Mouse (Mus musculus): Measurements from ENCODE around the gene Nckap5l. TPM values are rescaled to one million over a fixed set of nuclear protein-coding genes. Genes with fewer than 3 reads are reported as not detected.

The Nckap5l gene
- polyA plus RNA-seq (2015; fragmentation: Nextera tagmentation; extraction: Ambion mirVana): 11.0 and 12.4 TPM in 2 replicates

GRCm38 (mm10) chr15:99457606-99458401 is at the start of gene Nckap5l:
Nckap5l (minus strand) TSS chr15:99457748.
- Histone ChIP-seq H3K9me3 (no peaks in the 10 kb centered on the region), H3K27ac (replicated peaks) (peak within 1 kb of the TSS; percentile 89), H3K36me3 (no peaks in the 10 kb centered on the region), H3K27me3 (no peaks in the 10 kb centered on the region), H3K9ac (replicated peaks) (peak within 1 kb of the TSS; percentile 85), H3K4me3 (peak within 1 kb of the TSS; percentile 93), H3K4me1 (peaks cover 40% of the 10 kb centered on the region), H3K4me2 (replicated peaks) (peak within 1 kb of the TSS; percentile 71)
- WGBS: under 1% methylated on average over 45 of the region's 45 CpGs
- ATAC-seq (replicated peaks): peak; percentile 94

GRCm38 (mm10) chr15:99505324-99506095 is 48.0 kb upstream of the Nckap5l start:
- peaks cover 12% of the 10 kb centered on the region for H3K4me1 ChIP-seq
- H3K27me3 ChIP-seq: no peaks in the 10 kb centered on the region
- WGBS: 77% methylated on average over 15 of the region's 15 CpGs
- H3K27ac ChIP-seq (replicated peaks): no peak overlapping the region
- ATAC-seq (replicated peaks): no peak
- no peak overlapping the region for H3K4me3 ChIP-seq
- H3K9me3 ChIP-seq: no peaks in the 10 kb centered on the region
- no peak overlapping the region for H3K9ac ChIP-seq (replicated peaks)
- no peaks in the 10 kb centered on the region for H3K36me3 ChIP-seq
- no peak overlapping the region for H3K4me2 ChIP-seq (replicated peaks)

GRCm38 (mm10) chr15:99503256-99503655 is 45.7 kb upstream of the Nckap5l start:
- H3K27ac ChIP-seq (replicated peaks): no peak overlapping the region
- H3K9me3 ChIP-seq: no peaks in the 10 kb centered on the region
- no peak for ATAC-seq (replicated peaks)
- WGBS: 86% methylated on average over 5 of the region's 5 CpGs
- no peak overlapping the region for H3K4me3 ChIP-seq
- no peaks in the 10 kb centered on the region for H3K27me3 ChIP-seq
- no peak overlapping the region for H3K4me2 ChIP-seq (replicated peaks)
- H3K9ac ChIP-seq (replicated peaks): no peak overlapping the region
- no peaks in the 10 kb centered on the region for H3K36me3 ChIP-seq
- H3K4me1 ChIP-seq: peaks cover 12% of the 10 kb centered on the region

GRCm38 (mm10) chr15:99502311-99502831 is 44.8 kb upstream of the Nckap5l start:
- Histone ChIP-seq H3K9ac (replicated peaks) (peak overlapping the region; percentile 5; the same call in 1 of the 2 replicates), H3K27me3 (no peaks in the 10 kb centered on the region), H3K4me1 (peaks cover 18% of the 10 kb centered on the region), H3K36me3 (no peaks in the 10 kb centered on the region), H3K4me2 (replicated peaks) (no peak overlapping the region), H3K27ac (replicated peaks) (peak overlapping the region; percentile 73), H3K9me3 (no peaks in the 10 kb centered on the region), H3K4me3 (no peak overlapping the region)
- 45% methylated on average over 12 of the region's 12 CpGs for WGBS
- no peak for ATAC-seq (replicated peaks)

GRCm38 (mm10) chr15:99501292-99502260 is 44.0 kb upstream of the Nckap5l start:
- H3K4me2 ChIP-seq (replicated peaks): no peak overlapping the region
- no peaks in the 10 kb centered on the region for H3K36me3 ChIP-seq
- H3K4me3 ChIP-seq: no peak overlapping the region
- no peaks in the 10 kb centered on the region for H3K27me3 ChIP-seq
- 56% methylated on average over 20 of the region's 20 CpGs for WGBS
- peaks cover 20% of the 10 kb centered on the region for H3K4me1 ChIP-seq
- H3K27ac ChIP-seq (replicated peaks): peak overlapping the region; percentile 73
- peak; percentile 55 for ATAC-seq (replicated peaks)
- H3K9me3 ChIP-seq: no peaks in the 10 kb centered on the region
- peak overlapping the region; percentile 5; the same call in 1 of the 2 replicates for H3K9ac ChIP-seq (replicated peaks)

- peaks cover 20% of the 10 kb centered on the region for H3K4me1 ChIP-seq
- H3K27me3 ChIP-seq: no peaks in the 10 kb centered on the region
- 71% methylated on average over 5 of the region's 5 CpGs for WGBS
- no peaks in the 10 kb centered on the region for H3K9me3 ChIP-seq
- ATAC-seq (replicated peaks): no peak
- H3K27ac ChIP-seq (replicated peaks): no peak overlapping the region
- no peak overlapping the region for H3K4me3 ChIP-seq
- no peaks in the 10 kb centered on the region for H3K36me3 ChIP-seq
- no peak overlapping the region for H3K9ac ChIP-seq (replicated peaks)
- no peak overlapping the region for H3K4me2 ChIP-seq (replicated peaks)
These were observed 42.8 kb upstream of the Nckap5l start for GRCm38 (mm10) chr15:99500320-99500719.

- Histone ChIP-seq H3K27me3 (no peaks in the 10 kb centered on the region), H3K9ac (replicated peaks) (no peak overlapping the region), H3K4me3 (no peak overlapping the region), H3K27ac (replicated peaks) (no peak overlapping the region), H3K4me1 (peaks cover 20% of the 10 kb centered on the region), H3K9me3 (no peaks in the 10 kb centered on the region), H3K36me3 (no peaks in the 10 kb centered on the region), H3K4me2 (replicated peaks) (no peak overlapping the region)
- WGBS: 63% methylated on average over 6 of the region's 6 CpGs
- ATAC-seq (replicated peaks): no peak
These were observed 42.2 kb upstream of the Nckap5l start for GRCm38 (mm10) chr15:99499726-99500125.

GRCm38 (mm10) chr15:99498781-99499180 is 41.2 kb upstream of the Nckap5l start:
- WGBS: 85% methylated on average over 4 of the region's 4 CpGs
- no peak for ATAC-seq (replicated peaks)

GRCm38 (mm10) chr15:99498356-99498755 is 40.8 kb upstream of the Nckap5l start:
- Histone ChIP-seq H3K36me3 (no peaks in the 10 kb centered on the region), H3K4me3 (no peak overlapping the region), H3K27me3 (no peaks in the 10 kb centered on the region), H3K4me2 (replicated peaks) (no peak overlapping the region), H3K27ac (replicated peaks) (no peak overlapping the region), H3K4me1 (peaks cover 20% of the 10 kb centered on the region), H3K9ac (replicated peaks) (no peak overlapping the region), H3K9me3 (no peaks in the 10 kb centered on the region)
- WGBS: 84% methylated on average over 4 of the region's 4 CpGs
- no peak for ATAC-seq (replicated peaks)

More at GRCm38 (mm10) chr15:99498781-99499180, 41.2 kb upstream of the Nckap5l start:
- Histone ChIP-seq H3K9me3 (no peaks in the 10 kb centered on the region), H3K9ac (replicated peaks) (no peak overlapping the region), H3K4me1 (peaks cover 20% of the 10 kb centered on the region), H3K27ac (replicated peaks) (no peak overlapping the region), H3K27me3 (no peaks in the 10 kb centered on the region), H3K36me3 (no peaks in the 10 kb centered on the region), H3K4me2 (replicated peaks) (no peak overlapping the region), H3K4me3 (no peak overlapping the region)

- ATAC-seq (replicated peaks): 0 out of 2 replicates have a peak, but pooled peaks have one; percentile 15
- H3K27me3 ChIP-seq: no peaks in the 10 kb centered on the region
- WGBS: 44% methylated on average over 12 of the region's 12 CpGs
- peaks cover 20% of the 10 kb centered on the region for H3K4me1 ChIP-seq
- H3K9me3 ChIP-seq: no peaks in the 10 kb centered on the region
- no peak overlapping the region for H3K9ac ChIP-seq (replicated peaks)
- H3K36me3 ChIP-seq: no peaks in the 10 kb centered on the region
- H3K4me2 ChIP-seq (replicated peaks): no peak overlapping the region
- no peak overlapping the region for H3K4me3 ChIP-seq
- no peak overlapping the region for H3K27ac ChIP-seq (replicated peaks)
These were observed 40.1 kb upstream of the Nckap5l start for GRCm38 (mm10) chr15:99497527-99498242.

- Histone ChIP-seq H3K36me3 (no peaks in the 10 kb centered on the region), H3K4me2 (replicated peaks) (no peak overlapping the region), H3K9me3 (no peaks in the 10 kb centered on the region), H3K9ac (replicated peaks) (no peak overlapping the region), H3K4me1 (peaks cover 13% of the 10 kb centered on the region), H3K27ac (replicated peaks) (no peak overlapping the region), H3K4me3 (no peak overlapping the region), H3K27me3 (no peaks in the 10 kb centered on the region)
- ATAC-seq (replicated peaks): peak; percentile 51
- 13% methylated on average over 4 of the region's 4 CpGs for WGBS
These were observed 39.5 kb upstream of the Nckap5l start for GRCm38 (mm10) chr15:99497061-99497460.
